Mouse (Mus musculus): ENCODE results near the gene Ermp1.

DNA sequence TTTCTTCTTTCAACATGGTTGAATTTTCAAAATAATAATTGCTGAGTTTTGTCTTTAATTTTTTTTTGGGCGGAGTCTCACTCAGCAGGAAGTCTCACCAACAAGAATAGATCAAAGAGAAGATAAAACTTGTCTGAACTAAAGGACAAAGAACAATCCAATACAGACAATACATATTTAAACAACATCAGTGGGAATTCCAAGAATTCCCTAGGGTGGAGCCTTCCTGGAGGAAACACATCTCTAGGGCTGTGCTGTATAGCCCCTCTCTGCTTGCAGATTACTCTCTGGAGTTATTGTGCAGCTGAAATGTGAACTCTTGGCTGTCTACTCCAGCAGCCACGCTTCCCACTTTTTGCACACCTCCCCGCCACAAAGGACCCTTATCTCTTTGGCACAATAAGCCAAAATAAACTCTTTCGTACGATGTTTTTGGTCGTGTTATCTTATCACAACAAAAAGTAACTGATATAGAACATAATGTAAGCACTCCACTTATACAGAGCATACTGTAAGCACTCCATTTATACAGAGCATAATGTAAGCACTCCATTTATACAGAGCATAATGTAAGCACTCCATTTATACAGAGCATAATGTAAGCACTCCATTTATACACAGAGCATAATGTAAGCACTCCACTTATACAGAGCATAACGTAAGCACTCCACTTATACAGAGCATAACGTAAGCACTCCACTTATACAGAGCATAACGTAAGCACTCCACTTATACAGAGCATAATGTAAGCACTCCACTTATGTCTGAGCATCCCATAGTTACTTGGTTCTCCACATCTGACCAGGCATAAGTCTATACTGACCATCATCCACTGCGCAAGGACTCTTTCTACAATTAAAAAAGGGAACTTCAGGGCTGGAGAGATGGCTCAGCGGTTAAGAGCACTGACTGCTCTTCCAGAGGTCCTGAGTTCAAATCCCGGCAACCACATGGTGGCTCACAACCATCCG is 32.3 kb upstream of the Ermp1 start:
- TF ChIP-seq CTCF (IDR thresholded peaks at IDR 0.05; ENCODE audit: control insufficient read depth, insufficient read depth, insufficient read length), result no peak
- TF ChIP-seq MYOG (IDR thresholded peaks at IDR 0.05; ENCODE audit: control insufficient read depth, extremely low read depth, insufficient read length), result no peak
- no peak for TF ChIP-seq MAX (IDR thresholded peaks at IDR 0.05)
- no peak for TF ChIP-seq USF1 (IDR thresholded peaks at IDR 0.05; ENCODE audit: low read depth)
- TF ChIP-seq MYOD1 (IDR thresholded peaks at IDR 0.05; ENCODE audit: control insufficient read depth, insufficient read length, low read depth), result no peak

Data from C2C12 (cell line).